Mouse (Mus musculus) bone marrow macrophage, adult 2 months (primary cell): ENCODE results near the gene Lrch3.
"Not testable (repeated sequence)": the region's sequence is repeated elsewhere in the genome, so short reads cannot be mapped to it uniquely, and the experiment has no call there.

Source experiments
- CTCF ChIP-seq: IDR thresholded peaks from 2 replicates; pipeline ENCODE4 v1.5.1; 2012; ENCODE audit warnings: low read depth, mild to moderate bottlenecking, low read length, moderate library complexity
- POLR2A ChIP-seq: IDR thresholded peaks from 2 replicates; pipeline ENCODE4 v1.6.1; 2012; ENCODE audit warnings: mild to moderate bottlenecking, low read depth, low read length, borderline replicate concordance

GRCm38 (mm10) chr16:32941226-32941625 is 27.3 kb downstream of the Lrch3 start:
- not testable (repeated sequence) for TF ChIP-seq POLR2A, CTCF
